Mouse (Mus musculus) T-helper 1 cell (primary cell): ENCODE data around the gene Igsf9b.

ENCODE experiments used
- in situ Hi-C: fragments of 300-600 bp; cut with MboI, MseI; formaldehyde crosslinking; loops from one replicate; pipeline ENCODE4 v1.15.1; 2025; ENCODE audit warnings: high pct_unique_total_duplicates

Igsf9b gene

GRCm38 (mm10) chr9:27289543-27290308 lies 9.3 kb upstream of the Igsf9b start:
- in situ Hi-C loops = loop anchor here (10.0 kb wide), 1 partner anchor 495 kb away; no protein-coding TSS in a partner anchor

DNA sequence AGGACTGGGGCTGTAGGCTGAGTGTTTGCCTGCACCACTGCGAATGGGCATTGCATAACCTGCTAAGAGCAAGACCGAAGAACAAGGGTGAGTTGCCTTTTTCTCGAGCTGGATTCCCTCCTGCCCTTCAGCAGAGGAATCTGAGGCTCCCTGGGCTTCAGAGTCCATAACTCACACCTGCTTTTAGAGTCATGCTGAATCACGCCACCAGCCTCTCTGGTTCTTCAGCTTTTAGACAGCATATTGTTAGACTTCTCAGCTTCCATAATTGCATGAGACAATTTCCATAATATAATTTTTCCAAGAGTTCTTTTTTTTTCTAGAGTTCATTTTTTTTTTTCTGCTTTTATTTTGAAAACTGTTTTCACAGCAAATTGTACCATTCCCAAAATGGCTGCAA lies 4.6 kb upstream of the Igsf9b start:
- in situ Hi-C loops = loop anchor here (10.0 kb wide), 1 partner anchor 500 kb away; no protein-coding TSS in a partner anchor

DNA sequence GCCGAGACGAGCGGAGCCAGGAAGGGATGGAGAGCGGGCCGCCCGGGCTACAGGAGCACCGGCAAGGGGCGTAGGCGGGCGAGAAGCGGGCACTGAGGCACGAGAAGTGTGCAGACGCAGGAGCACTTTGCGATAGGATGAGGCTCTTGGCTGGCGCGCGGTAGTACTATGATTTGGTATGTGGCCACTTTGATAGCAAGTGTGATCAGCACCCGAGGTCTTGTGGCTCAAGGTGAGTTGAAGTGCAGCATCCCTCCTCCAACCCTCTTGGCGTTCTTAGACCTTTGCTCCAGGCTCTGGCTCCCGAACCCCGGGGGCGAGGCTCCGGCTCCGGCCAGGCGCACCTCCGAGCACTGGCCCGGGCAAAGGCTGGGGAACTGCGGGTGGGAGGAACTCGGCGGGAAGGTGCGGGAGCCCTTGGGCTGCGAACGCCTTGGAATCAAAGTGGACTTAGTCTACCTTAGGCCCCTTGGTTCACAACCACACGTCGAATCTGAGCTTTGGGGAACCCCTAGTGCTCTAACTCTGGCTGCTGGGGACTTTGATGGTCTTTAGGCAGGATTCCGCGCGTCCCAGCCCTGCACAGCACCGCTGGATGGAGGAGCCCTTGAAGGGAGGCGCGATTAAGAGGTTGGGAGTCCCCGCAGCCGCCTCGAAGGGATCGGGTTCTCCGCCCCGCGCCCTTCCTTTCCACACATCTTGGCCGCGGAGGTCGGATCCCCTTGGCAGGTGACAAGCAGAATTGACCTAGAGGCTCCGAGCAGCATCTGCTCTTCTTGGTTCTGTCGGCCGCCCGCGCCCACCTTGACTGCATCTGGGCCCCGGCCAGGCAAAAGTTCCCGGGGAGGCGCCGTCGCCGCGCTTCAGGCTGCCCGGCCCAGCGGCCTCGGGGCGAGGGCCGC lies 533 bp downstream of the Igsf9b start:
- in situ Hi-C loops = loop anchor here (10.0 kb wide), 1 partner anchor 505 kb away; no protein-coding TSS in a partner anchor

- in situ Hi-C loops = no loop called here
These were observed 1.2 kb downstream of the Igsf9b start for GRCm38 (mm10) chr9:27300188-27300691.

GRCm38 (mm10) chr9:27300698-27301097 lies 1.7 kb downstream of the Igsf9b start:
- in situ Hi-C loops = no loop called here

DNA sequence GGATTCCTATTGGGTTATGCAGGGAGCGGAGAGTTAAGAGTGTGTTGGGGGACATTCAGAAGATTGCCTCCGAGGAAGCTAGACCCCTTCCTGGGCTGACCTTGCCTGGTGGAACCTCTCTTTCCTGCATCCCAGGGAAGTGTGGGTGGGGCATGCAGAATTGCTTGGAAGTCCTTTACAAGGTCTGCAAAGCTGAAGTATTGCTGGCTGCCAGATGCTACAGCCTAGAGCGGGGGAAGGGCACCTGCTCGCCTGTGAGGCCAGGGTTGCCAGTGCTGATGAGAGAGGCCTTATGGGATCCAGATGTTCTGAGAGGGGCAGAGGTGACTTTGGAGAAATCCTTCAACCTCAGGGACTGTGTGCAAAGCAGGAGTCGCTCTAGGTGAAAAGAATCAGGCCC lies 2.5 kb downstream of the Igsf9b start:
- in situ Hi-C loops = no loop called here

GRCm38 (mm10) chr9:27302291-27302690 lies 3.3 kb downstream of the Igsf9b start:
- in situ Hi-C loops = no loop called here

- in situ Hi-C loops = no loop called here
These were observed 4.8 kb downstream of the Igsf9b start for GRCm38 (mm10) chr9:27303571-27304484.

DNA sequence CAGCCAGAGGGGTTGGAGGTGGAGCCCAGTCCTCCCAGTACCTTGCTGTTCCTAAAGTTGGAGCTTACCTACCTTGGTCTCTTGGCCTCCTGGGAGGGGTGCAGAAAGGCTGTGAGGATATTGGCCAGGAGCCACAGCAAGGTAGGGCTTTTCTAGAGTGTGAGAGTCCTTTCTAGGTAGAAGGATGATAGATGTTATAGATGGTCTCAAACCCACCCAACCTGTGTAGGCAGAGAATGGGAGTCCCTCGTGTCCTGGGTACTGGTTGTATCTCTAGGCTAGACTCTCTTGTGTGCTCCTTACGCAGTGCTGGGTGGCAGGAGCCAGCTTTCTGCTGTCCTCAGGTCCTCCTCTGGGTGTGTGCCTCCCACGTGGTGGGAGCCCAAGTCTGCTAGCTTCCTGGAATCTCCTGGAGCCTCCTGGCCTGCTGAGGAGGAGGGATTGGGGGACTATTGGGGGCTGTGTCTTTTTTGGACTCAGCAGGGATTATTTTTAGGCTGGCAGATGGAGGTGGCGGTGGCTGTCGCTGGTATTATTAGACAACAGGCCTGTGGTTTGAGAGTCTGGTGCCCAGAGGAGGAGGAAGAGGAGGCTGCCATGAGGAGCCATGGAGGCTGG lies 5.6 kb downstream of the Igsf9b start:
- in situ Hi-C loops = no loop called here

DNA sequence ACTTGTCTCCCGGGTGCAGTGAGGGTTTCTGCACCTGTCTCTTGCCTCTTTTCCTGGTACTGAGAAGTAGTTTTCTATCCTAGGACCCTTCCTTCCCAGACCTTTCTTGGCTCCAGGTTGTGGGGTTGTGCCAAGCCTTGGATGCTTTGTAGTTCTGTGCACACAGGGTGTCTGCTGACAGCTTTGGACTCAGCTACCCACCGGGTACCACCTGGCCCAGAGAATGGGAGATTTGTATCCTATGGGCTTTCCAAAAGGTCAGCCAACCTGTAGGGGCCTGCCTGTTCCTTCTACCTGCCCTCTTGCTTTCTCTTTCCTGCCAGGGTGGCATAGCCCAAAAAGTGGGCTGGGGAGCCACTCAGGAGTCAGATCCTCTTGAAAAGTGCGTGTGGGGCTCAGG lies 6.5 kb downstream of the Igsf9b start:
- in situ Hi-C loops = no loop called here

- in situ Hi-C loops = no loop called here
These were observed 7.6 kb downstream of the Igsf9b start for GRCm38 (mm10) chr9:27306642-27307041.

DNA sequence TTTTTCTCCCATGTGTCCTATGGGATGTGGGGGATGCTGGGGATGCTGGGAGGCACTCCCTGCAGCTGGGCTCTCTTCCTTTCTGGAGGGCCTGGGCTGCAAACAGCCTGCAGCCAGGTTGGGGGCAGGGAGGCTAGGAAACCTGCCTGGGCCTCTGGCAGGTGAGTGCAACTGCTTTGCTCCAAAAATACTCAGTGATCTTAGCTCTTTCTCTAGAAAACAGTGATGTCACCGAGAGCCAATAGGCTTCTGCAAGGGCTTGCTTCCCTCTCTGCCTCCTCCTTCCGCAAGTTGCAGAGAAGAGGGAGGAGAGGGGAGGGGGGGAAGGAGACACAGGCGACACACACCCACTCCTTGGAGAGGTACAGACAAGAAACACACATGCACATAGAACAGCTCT lies 8.3 kb downstream of the Igsf9b start:
- in situ Hi-C loops = no loop called here

GRCm38 (mm10) chr9:27308045-27308444 lies 9.0 kb downstream of the Igsf9b start:
- in situ Hi-C loops = no loop called here

GRCm38 (mm10) chr9:27308561-27308960 lies 9.6 kb downstream of the Igsf9b start:
- in situ Hi-C loops = no loop called here

DNA sequence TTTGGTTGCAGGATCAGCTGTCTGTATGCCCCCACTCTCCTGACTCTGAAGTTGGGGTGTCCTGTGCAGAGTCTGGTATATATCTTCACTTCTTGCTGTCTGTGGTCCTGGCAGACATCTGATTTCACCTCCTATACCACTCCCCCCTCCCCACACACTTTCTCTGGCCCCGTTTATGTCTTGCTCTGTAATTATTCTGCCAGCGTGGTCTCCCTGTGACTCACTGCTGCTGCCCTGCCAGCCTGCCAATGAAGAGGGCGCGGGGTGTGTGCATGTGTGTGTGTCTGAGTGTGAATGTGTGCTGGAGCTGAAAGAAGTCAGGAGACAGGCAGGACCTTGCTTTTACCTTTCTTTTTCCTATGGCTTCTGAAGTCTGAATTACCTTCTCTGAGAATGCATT lies 11.0 kb downstream of the Igsf9b start:
- in situ Hi-C loops = no loop called here

- in situ Hi-C loops = no loop called here
These were observed 14.4 kb downstream of the Igsf9b start for GRCm38 (mm10) chr9:27313427-27313826.

DNA sequence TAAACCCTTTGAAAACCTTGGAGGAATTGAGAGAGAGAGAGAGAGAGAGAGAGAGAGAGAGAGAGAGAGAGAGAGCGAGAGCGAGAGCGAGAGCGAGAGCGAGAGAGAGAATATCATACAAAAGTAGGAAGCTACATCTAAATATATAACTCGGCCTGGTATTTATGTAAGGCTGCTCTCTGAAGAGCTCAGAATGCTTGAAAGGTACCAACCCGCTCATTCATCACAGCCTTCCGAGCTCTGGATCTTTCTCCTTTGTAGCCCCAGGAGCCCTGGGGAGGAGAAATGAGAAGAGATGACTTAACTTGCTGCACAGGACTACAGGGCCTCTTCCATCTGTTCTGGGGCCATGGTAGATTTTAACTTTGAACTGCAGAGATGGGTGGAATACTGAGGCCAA lies 22.3 kb downstream of the Igsf9b start:
- in situ Hi-C loops = no loop called here

DNA sequence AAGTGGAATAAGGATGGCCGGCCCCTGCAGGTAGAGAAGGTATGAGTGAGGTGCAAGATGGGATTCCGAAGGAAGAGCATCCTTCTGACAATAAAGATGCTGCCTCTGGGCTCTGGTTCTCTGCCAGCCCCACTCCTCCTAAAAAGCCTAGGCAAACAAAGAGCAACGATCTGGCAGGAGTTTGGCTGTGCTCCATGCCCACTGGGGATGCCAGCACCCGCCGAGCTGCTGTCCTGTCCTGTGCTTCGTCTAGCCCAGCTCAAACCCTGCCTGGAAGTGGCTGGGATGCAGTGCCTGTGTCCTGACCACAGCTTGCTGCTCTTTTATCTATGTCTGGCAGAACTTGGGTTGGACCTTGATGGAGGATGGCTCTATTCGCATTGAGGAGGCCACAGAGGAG lies 23.3 kb downstream of the Igsf9b start:
- in situ Hi-C loops = no loop called here

DNA sequence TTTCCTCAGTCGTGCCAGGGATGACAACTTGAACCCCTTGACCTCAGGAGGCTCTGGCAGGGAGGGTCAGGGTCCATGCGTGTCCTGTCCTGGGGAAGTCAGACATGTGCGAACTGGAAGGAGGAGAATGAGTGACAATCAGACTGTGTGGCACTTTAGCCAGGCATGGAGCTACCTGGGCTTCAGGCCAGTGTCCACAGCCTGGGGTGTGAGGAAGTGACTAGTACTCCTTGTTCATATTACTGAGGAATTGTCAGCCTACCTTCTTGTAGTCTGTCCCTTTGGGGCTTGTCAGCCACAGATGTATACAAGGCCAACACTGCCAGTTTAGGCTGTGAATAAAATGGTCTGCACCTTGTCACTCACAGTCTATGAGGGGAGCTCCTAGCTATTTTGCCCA lies 24.4 kb downstream of the Igsf9b start:
- in situ Hi-C loops = no loop called here

DNA sequence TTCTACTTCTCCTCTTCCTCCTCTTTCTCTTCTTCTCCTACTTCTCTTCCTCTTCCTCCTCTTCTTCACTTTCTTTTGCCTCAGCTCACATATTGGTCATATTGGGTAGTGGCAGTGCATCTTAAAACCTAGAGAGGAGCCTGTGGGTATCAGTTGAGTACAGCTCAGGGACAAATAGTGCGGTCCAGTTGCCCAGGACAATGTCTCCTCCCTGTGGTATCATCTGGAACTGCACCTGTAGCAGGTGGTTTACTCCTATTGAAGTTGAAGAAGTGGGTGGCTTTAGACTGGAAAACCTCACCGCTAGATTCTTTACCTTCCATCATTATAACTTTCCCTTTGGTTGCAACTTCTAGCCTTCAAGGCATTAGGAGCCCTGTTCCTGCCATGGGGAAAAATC lies 26.9 kb downstream of the Igsf9b start:
- in situ Hi-C loops = no loop called here

GRCm38 (mm10) chr9:27327558-27327957 lies 28.6 kb downstream of the Igsf9b start:
- in situ Hi-C loops = no loop called here
